Mouse (Mus musculus) midbrain, embryonic 13.5 days (tissue): ENCODE measurements at regions not wholly inside any gene's neighbourhood (a gene's known extent, or its start where the extent isn't known, plus 50 kb on each side); places are given as distances from the start of the nearest gene placed in this dataset.

Experiments used
- ATAC-seq: fragments of 200-750 bp; cut with Nextera tagmentation; 2 replicates; pipeline ENCODE4 v1.8.0; 2017; ENCODE audit warnings: mild to moderate bottlenecking, moderate TSS enrichment, moderate library complexity
- H3K27ac ChIP-seq: fragments of 300-500 bp; sonication (generic); 2 replicates; pipeline ENCODE4 v1.5.1; 2015; ENCODE audit warnings: inconsistent platforms, mild to moderate bottlenecking, moderate library complexity
- H3K27me3 ChIP-seq: fragments of 300-500 bp; sonication (generic); 2 replicates; pipeline ENCODE4 v1.6.1; 2015; ENCODE audit warnings: mild to moderate bottlenecking, inconsistent platforms
- H3K36me3 ChIP-seq: fragments of 300-500 bp; sonication (generic); 2 replicates; pipeline ENCODE4 v1.6.1; 2015; ENCODE audit warnings: mild to moderate bottlenecking, inconsistent platforms
- H3K4me1 ChIP-seq: fragments of 300-500 bp; sonication (generic); replicated peaks from 2 replicates; pipeline ENCODE4 v1.6.1; 2015; ENCODE audit warnings: inconsistent platforms
- H3K4me2 ChIP-seq: fragments of 300-500 bp; sonication (generic); replicated peaks from 2 replicates; pipeline ENCODE4 v1.6.1; 2015; ENCODE audit warnings: moderate library complexity, mild to moderate bottlenecking, inconsistent platforms
- H3K4me3 ChIP-seq: fragments of 300-500 bp; sonication (generic); replicated peaks from 2 replicates; pipeline ENCODE4 v1.5.1; 2015; ENCODE audit warnings: mild to moderate bottlenecking, inconsistent platforms
- H3K9ac ChIP-seq: fragments of 300-500 bp; sonication (generic); replicated peaks from 2 replicates; pipeline ENCODE4 v1.6.1; 2015; ENCODE audit warnings: mild to moderate bottlenecking, inconsistent platforms
- H3K9me3 ChIP-seq: fragments of 300-500 bp; sonication (generic); 2 replicates; pipeline ENCODE4 v1.6.1; 2016; ENCODE audit warnings: mild to moderate bottlenecking, inconsistent platforms
- WGBS: fragments of 180-500 bp; shearing (Covaris S2); methylation state at CpG from one replicate; pipeline ENCODE4 v1.1.7; 2015; 5-methylcytosine and 5-hydroxymethylcytosine counted together

GRCm38 (mm10) chr3:117112304-117112703 is 143.5 kb upstream of the Palmd start:
- ATAC-seq = no peak

GRCm38 (mm10) chr3:117108966-117109700 is 140.3 kb upstream of the Palmd start:
- H3K9me3 ChIP-seq = no peaks in the 10 kb centered on the region
- WGBS = 77% methylated on average over 8 of the region's 8 CpGs
- H3K4me2 ChIP-seq = no peak overlapping the region
- no peak overlapping the region for H3K4me3 ChIP-seq
- no peak overlapping the region for H3K27ac ChIP-seq
- H3K36me3 ChIP-seq = no peaks in the 10 kb centered on the region
- H3K27me3 ChIP-seq = no peaks in the 10 kb centered on the region
- ATAC-seq = no peak
- peaks cover 19% of the 10 kb centered on the region for H3K4me1 ChIP-seq
- no peak overlapping the region for H3K9ac ChIP-seq

More at GRCm38 (mm10) chr3:117112304-117112703, 143.5 kb upstream of the Palmd start:
- Histone ChIP-seq H3K9me3 (no peaks in the 10 kb centered on the region), H3K4me1 (peaks cover 18% of the 10 kb centered on the region), H3K27ac (no peak overlapping the region), H3K4me2 (no peak overlapping the region), H3K9ac (no peak overlapping the region), H3K27me3 (no peaks in the 10 kb centered on the region), H3K4me3 (no peak overlapping the region), H3K36me3 (no peaks in the 10 kb centered on the region)
- 94% methylated on average over 4 of the region's 4 CpGs for WGBS

DNA sequence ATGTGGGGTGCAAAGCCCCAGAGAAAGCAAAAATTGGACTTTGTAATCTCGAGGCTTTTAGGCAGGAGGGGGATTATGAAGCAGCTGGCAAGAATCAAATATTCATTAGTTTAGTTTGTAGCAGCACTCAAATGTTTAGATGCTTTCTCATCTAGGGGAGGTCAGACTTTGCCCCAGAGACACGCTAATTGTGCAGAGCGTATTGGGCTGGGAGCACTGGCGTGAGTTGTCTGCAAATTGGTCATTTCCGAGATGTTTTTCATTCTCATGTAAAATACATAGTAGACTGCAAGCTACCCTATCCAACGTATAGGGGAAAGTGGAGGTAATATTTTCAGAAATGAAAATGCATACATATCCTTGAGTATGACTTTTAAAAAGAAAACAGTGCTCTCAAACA is 139.2 kb upstream of the Palmd start:
- Histone ChIP-seq H3K9ac (no peak overlapping the region), H3K4me2 (no peak overlapping the region), H3K4me3 (no peak overlapping the region), H3K27me3 (no peaks in the 10 kb centered on the region), H3K4me1 (peaks cover 19% of the 10 kb centered on the region), H3K9me3 (no peaks in the 10 kb centered on the region), H3K36me3 (no peaks in the 10 kb centered on the region), H3K27ac (no peak overlapping the region)
- 42% methylated on average over 6 of the region's 6 CpGs for WGBS
- ATAC-seq = no peak

DNA sequence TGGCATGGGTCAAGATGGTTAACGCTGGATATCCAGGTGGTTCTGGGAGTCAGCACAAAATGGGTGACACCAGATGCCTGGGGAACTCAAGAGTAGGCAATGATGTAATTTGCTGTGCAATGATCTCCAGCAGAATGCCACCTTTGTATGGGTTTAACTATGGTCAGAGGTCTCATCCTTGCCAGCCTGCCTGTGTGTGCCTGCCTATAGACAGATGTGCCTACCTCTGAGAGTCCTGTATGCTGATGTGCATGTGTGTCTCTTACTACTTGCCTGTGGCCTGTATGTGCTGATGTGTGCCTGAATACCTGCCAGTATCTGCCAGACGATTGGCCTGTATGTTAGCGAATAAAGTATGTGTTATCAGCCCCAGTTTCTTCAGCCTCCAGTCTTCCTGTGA is 138.6 kb upstream of the Palmd start:
- ATAC-seq = peak; percentile 53; the same call in 1 of the 2 replicates

DNA sequence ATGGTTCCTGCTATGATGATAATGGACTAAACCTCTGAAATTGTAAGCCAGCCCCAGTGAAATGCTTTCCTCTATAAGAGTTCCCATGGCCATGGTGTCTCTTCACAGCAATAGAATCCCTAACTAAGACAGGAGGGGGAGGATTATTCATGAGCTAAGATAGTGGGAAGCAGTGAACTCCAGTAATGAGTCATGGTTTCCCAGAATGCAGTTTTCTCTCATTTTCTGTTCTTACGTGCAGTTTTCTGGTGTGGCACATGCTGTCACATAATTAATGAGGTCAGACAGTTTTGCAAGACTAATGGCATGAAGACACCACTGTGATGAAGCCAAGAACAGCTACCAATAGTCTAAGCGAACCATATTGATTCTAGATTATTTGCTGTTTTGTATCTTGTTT is 118.9 kb upstream of the Palmd start:
- Histone ChIP-seq H3K9ac (no peak overlapping the region), H3K27ac (no peak overlapping the region), H3K4me2 (no peak overlapping the region), H3K36me3 (no peaks in the 10 kb centered on the region), H3K9me3 (no peaks in the 10 kb centered on the region), H3K27me3 (no peaks in the 10 kb centered on the region), H3K4me1 (no peaks in the 10 kb centered on the region), H3K4me3 (no peak overlapping the region)
- no peak for ATAC-seq
- 80% methylated on average over 2 of the region's 2 CpGs for WGBS

More for the DNA sequence above, 138.6 kb upstream of the Palmd start:
- no peak overlapping the region for H3K4me2 ChIP-seq
- WGBS = 85% methylated on average over 3 of the region's 3 CpGs
- H3K9ac ChIP-seq = no peak overlapping the region
- no peaks in the 10 kb centered on the region for H3K9me3 ChIP-seq
- no peak overlapping the region for H3K27ac ChIP-seq
- no peak overlapping the region for H3K4me3 ChIP-seq
- H3K4me1 ChIP-seq = peaks cover 19% of the 10 kb centered on the region
- no peaks in the 10 kb centered on the region for H3K27me3 ChIP-seq
- no peaks in the 10 kb centered on the region for H3K36me3 ChIP-seq

DNA sequence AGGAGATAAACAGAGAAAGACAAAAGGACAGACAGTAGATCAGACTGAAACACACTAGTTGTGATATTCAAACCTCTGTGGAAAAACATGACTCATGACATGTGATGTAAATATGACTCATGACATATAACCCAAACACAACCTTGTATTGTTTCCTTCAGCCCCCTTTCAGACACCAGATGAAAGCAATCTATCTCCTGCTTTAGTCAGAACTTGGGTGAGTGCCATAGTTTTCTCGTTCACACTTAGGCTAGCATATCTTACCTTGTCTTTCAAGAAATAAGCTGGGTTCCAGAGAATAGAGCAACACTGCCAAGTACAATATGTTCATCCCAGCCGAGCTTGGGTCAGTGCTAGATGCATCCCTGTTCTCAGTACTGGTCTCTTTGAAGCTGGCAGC is 107.9 kb upstream of the Palmd start:
- H3K4me3 ChIP-seq = no peak overlapping the region
- no peak overlapping the region for H3K9ac ChIP-seq
- 87% methylated on average over 2 of the region's 2 CpGs for WGBS
- H3K27ac ChIP-seq = no peak overlapping the region
- H3K27me3 ChIP-seq = no peaks in the 10 kb centered on the region
- H3K4me1 ChIP-seq = no peaks in the 10 kb centered on the region
- ATAC-seq = no peak
- no peaks in the 10 kb centered on the region for H3K9me3 ChIP-seq
- no peak overlapping the region for H3K4me2 ChIP-seq
- H3K36me3 ChIP-seq = no peaks in the 10 kb centered on the region

DNA sequence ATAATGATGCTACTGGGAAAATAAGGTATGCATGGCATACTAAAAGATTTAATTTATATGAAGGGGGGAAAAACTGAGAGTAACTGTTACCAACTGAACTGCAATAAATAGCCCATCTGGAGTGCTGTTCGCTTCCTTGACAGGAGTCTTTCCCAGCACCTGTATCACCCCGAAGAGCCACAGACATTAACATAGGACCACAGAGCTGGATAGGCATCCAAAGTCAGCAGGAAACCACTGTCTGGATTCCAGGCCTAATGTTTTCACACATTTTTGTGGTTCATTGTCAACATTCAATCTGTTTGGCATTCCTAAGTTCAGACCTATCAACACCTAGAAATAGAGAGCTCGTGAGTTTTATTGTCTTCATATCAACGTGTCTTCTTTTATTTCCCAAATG is 104.6 kb upstream of the Palmd start:
- WGBS = 88% methylated on average over 4 of the region's 4 CpGs

GRCm38 (mm10) chr3:117072998-117073397 is 104.2 kb upstream of the Palmd start:
- Histone ChIP-seq H3K4me1 (no peaks in the 10 kb centered on the region), H3K4me2 (no peak overlapping the region), H3K27ac (no peak overlapping the region), H3K27me3 (no peaks in the 10 kb centered on the region), H3K36me3 (no peaks in the 10 kb centered on the region), H3K9me3 (no peaks in the 10 kb centered on the region), H3K9ac (no peak overlapping the region), H3K4me3 (no peak overlapping the region)
- no peak for ATAC-seq
- 78% methylated on average over 3 of the region's 3 CpGs for WGBS

More for the DNA sequence above, 104.6 kb upstream of the Palmd start:
- no peaks in the 10 kb centered on the region for H3K36me3 ChIP-seq
- no peaks in the 10 kb centered on the region for H3K27me3 ChIP-seq
- H3K4me2 ChIP-seq = no peak overlapping the region
- ATAC-seq = no peak
- no peaks in the 10 kb centered on the region for H3K9me3 ChIP-seq
- H3K4me3 ChIP-seq = no peak overlapping the region
- H3K9ac ChIP-seq = no peak overlapping the region
- H3K4me1 ChIP-seq = no peaks in the 10 kb centered on the region
- H3K27ac ChIP-seq = no peak overlapping the region

- Histone ChIP-seq H3K27ac (no peak overlapping the region), H3K36me3 (no peaks in the 10 kb centered on the region), H3K9ac (no peak overlapping the region), H3K4me1 (no peaks in the 10 kb centered on the region), H3K4me2 (no peak overlapping the region), H3K27me3 (no peaks in the 10 kb centered on the region), H3K9me3 (no peaks in the 10 kb centered on the region), H3K4me3 (no peak overlapping the region)
- WGBS = 93% methylated on average over 5 of the region's 5 CpGs
- no peak for ATAC-seq
These were observed 103.1 kb upstream of the Palmd start for GRCm38 (mm10) chr3:117071851-117072250.

DNA sequence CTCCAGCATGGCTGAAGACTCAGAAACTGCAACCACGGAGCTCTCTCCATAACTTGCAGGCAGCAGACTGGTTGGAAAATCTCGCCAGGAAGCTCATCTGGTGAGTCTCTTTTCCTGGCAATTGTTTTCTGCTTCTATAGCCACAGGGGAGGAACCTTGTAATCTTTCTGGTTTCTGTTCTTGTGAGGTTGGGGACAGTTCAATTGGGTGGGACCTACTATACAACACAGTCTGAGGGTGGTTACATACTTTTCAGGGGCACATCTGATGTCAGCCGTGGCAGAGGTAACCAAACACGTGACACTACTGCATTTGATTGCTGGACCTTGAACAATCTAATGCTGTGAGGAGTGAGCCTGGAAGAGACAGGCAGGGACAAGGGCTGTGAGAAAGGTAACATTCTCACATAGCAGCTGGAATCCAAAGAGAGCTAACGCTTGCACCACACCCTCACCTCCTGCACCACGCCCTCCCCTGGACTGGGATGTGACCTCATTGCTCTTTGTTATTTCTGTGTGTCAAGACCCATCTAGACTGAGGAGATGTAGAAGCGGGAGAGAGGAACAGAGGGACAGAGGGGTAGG is 98.8 kb upstream of the Palmd start:
- Histone ChIP-seq H3K9me3 (no peaks in the 10 kb centered on the region), H3K9ac (no peak overlapping the region), H3K27me3 (no peaks in the 10 kb centered on the region), H3K36me3 (no peaks in the 10 kb centered on the region), H3K4me2 (no peak overlapping the region), H3K4me3 (no peak overlapping the region), H3K27ac (no peak overlapping the region), H3K4me1 (no peaks in the 10 kb centered on the region)
- WGBS = 85% methylated on average over 7 of the region's 7 CpGs
- no peak for ATAC-seq

DNA sequence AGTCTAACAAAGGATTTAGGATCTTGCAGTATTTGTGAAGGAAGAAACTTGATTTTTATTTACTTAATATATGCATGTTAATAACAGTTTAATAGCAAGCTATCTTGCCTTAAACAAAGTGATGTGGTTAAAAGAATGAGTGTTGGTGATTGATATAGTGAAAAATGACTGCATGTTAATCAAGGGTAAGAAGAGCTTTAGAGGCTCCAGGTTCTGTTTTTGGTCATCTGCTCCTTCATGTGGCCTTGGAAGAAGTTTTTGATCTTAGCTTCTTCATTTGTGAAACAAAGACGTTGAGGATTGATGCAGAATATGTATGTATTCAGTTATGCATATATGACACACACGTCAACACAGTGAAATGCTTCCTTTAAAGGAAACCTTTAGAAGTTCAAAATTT is 97.1 kb upstream of the Palmd start:
- H3K4me3 ChIP-seq = no peak overlapping the region
- WGBS = 87% methylated on average over 2 of the region's 2 CpGs
- H3K4me2 ChIP-seq = no peak overlapping the region

GRCm38 (mm10) chr3:117061831-117062230 is 93.0 kb upstream of the Palmd start:
- H3K4me3 ChIP-seq = no peak overlapping the region
- no peaks in the 10 kb centered on the region for H3K9me3 ChIP-seq
- no peak overlapping the region for H3K4me2 ChIP-seq
- WGBS = 55% methylated on average over 1 of the region's 1 CpGs
- H3K9ac ChIP-seq = no peak overlapping the region
- H3K4me1 ChIP-seq = no peaks in the 10 kb centered on the region
- no peaks in the 10 kb centered on the region for H3K27me3 ChIP-seq
- H3K27ac ChIP-seq = no peak overlapping the region
- H3K36me3 ChIP-seq = no peaks in the 10 kb centered on the region
- no peak for ATAC-seq

More for the DNA sequence above, 97.1 kb upstream of the Palmd start:
- no peak overlapping the region for H3K9ac ChIP-seq
- H3K27me3 ChIP-seq = no peaks in the 10 kb centered on the region
- no peak overlapping the region for H3K27ac ChIP-seq
- ATAC-seq = no peak
- no peaks in the 10 kb centered on the region for H3K4me1 ChIP-seq
- no peaks in the 10 kb centered on the region for H3K9me3 ChIP-seq
- H3K36me3 ChIP-seq = no peaks in the 10 kb centered on the region

GRCm38 (mm10) chr3:117061182-117061581 is 92.4 kb upstream of the Palmd start:
- H3K36me3 ChIP-seq = no peaks in the 10 kb centered on the region
- H3K27ac ChIP-seq = no peak overlapping the region
- ATAC-seq = no peak
- no peaks in the 10 kb centered on the region for H3K27me3 ChIP-seq
- no peaks in the 10 kb centered on the region for H3K9me3 ChIP-seq
- no peaks in the 10 kb centered on the region for H3K4me1 ChIP-seq
- H3K4me3 ChIP-seq = no peak overlapping the region
- H3K9ac ChIP-seq = no peak overlapping the region
- WGBS = 55% methylated on average over 6 of the region's 6 CpGs
- no peak overlapping the region for H3K4me2 ChIP-seq
